Mouse (Mus musculus): ENCODE data around the gene Btbd1. TPM values are rescaled to one million over a fixed set of nuclear protein-coding genes. Genes with fewer than 3 reads are reported as not detected.

Gene Btbd1
- polyA plus RNA-seq, 1 experiment from 2014 or later = 16.6 TPM

DNA sequence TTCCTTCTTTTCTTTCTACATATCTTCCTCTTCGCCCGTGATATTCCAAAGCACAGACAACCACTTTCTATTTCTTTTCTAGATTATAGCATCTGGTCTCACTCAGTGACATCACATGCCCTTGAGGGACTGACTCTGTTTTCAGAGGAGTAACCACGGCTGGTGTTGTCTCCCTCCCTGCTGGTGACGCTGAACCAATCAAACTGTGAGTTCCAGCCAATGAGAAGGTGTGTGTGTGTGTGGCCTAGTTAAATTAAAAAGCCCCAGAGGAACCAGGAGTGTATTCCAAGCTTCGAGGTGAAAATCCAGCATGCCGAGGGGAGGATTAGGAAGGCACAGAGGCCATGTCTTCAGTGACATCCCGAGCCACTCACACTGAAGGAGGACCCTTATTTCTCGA, 17.8 kb upstream of the Btbd1 start:
- H3K27ac ChIP-seq (ENCODE audit: low read depth) = no peak overlapping the region
- H3K9ac ChIP-seq (replicated peaks) = no peak overlapping the region
- no peak overlapping the region for H3K4me3 ChIP-seq (ENCODE audit: low read depth, low read length)
- ATAC-seq (no peak), DNase-seq (no peak)
- H3K4me1 ChIP-seq (ENCODE audit: insufficient read depth) = peaks cover 12% of the 10 kb centered on the region; the same call in 1 of the 2 replicates
- 58% methylated on average over 8 of the region's 8 CpGs for WGBS (ENCODE audit: insufficient replicate concordance)
- H3K9me3 ChIP-seq (ENCODE audit: low read length) = no peaks in the 10 kb centered on the region
- H3K27me3 ChIP-seq (ENCODE audit: insufficient read depth, low read length) = peaks cover 19% of the 10 kb centered on the region
- H3K4me2 ChIP-seq (ENCODE audit: low read depth, low read length) = no peak overlapping the region
- TF ChIP-seq CTCF (IDR thresholded peaks at IDR 0.05; ENCODE audit: low read depth) (no peak), EP300 (IDR thresholded peaks at IDR 0.05; ENCODE audit: low read depth) (no peak)
- H3K36me3 ChIP-seq (replicated peaks; ENCODE audit: insufficient read depth, low read length) = no peaks in the 10 kb centered on the region

DNA sequence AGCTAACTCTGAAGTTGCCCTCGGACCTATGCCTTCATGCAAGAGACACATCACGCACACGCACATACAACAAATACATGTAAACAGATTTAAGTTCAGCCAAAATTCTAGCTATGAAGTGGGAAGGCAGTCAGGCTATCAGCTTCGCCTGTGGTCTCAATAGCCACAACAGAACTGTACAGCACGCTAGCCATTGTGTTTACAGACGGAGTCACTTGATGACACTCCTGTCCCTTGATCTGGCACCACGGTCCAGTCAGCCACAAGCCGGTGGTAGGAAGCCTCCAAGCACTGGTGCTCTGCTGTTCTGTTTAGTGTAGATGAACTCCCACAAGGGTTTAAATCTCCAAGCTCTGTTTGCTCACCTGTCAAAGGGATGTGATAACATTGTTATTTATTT, 16.8 kb upstream of the Btbd1 start:
- 62% methylated on average over 8 of the region's 8 CpGs for WGBS (ENCODE audit: insufficient replicate concordance)
- no peak overlapping the region for H3K4me2 ChIP-seq (ENCODE audit: low read depth, low read length)
- H3K4me1 ChIP-seq (ENCODE audit: insufficient read depth) = peaks cover 8% of the 10 kb centered on the region; the same call in 1 of the 2 replicates
- H3K9ac ChIP-seq (replicated peaks) = no peak overlapping the region
- peaks cover 14% of the 10 kb centered on the region for H3K27me3 ChIP-seq (ENCODE audit: insufficient read depth, low read length)
- no peaks in the 10 kb centered on the region for H3K9me3 ChIP-seq (ENCODE audit: low read length)
- no peak overlapping the region for H3K4me3 ChIP-seq (ENCODE audit: low read depth, low read length)
- no peaks in the 10 kb centered on the region for H3K36me3 ChIP-seq (replicated peaks; ENCODE audit: insufficient read depth, low read length)
- ATAC-seq = no peak
- H3K27ac ChIP-seq (ENCODE audit: low read depth) = no peak overlapping the region
- TF ChIP-seq EP300 (IDR thresholded peaks at IDR 0.05; ENCODE audit: low read depth) = no peak
- TF ChIP-seq CTCF (IDR thresholded peaks at IDR 0.05; ENCODE audit: low read depth) = no peak
- DNase-seq = no peak

DNA sequence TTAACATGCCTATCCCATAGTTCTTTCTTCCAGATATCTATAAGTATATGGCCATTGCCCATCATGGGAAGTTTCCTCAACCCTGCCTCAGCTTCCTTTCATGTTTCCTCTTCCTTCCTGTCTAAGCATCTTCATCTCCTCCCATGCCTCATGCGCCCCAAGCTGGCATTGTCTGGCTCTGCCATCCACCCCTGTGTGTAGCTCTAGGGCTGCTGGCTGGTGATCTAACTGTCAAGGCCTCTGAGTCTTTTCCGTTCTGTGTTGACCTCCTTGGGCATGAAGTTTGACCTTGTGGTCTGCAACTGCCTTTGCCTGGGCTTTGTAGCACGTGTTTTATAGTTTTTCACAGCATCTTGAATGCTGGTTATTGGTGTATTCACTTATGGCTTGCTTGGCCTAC, 16.1 kb upstream of the Btbd1 start:
- no peak overlapping the region for H3K4me2 ChIP-seq (ENCODE audit: low read depth, low read length)
- H3K9me3 ChIP-seq (ENCODE audit: low read length) = no peaks in the 10 kb centered on the region
- no peak for TF ChIP-seq CTCF (IDR thresholded peaks at IDR 0.05; ENCODE audit: low read depth)
- TF ChIP-seq EP300 (IDR thresholded peaks at IDR 0.05; ENCODE audit: low read depth) = no peak
- no peak overlapping the region for H3K27ac ChIP-seq (ENCODE audit: low read depth)
- H3K27me3 ChIP-seq (ENCODE audit: insufficient read depth, low read length) = peaks cover 14% of the 10 kb centered on the region
- peaks cover 8% of the 10 kb centered on the region; the same call in 1 of the 2 replicates for H3K4me1 ChIP-seq (ENCODE audit: insufficient read depth)
- no peak for DNase-seq
- no peak overlapping the region for H3K9ac ChIP-seq (replicated peaks)
- H3K4me3 ChIP-seq (ENCODE audit: low read depth, low read length) = no peak overlapping the region
- H3K36me3 ChIP-seq (replicated peaks; ENCODE audit: insufficient read depth, low read length) = no peaks in the 10 kb centered on the region
- WGBS (ENCODE audit: insufficient replicate concordance) = 63% methylated on average over 3 of the region's 3 CpGs
- no peak for ATAC-seq

DNA sequence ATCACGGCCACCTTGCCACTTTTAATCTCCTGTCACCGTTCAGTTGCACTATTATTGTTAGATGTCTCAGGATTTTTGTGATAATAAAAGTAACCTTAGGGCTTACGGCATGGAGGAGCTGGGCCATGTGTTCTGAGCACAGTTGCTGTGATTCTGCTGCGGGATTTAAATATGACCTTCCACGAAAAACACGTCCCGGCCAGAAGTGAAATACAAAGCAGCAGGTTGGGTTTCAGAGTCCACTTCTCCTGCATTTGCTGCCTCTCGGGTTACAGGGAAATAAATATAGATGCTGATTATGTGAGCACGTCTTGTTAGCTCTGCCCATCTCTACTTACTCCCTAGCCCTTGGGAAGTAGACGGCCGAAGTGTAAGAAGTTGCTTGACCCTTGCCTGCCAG, 15.6 kb upstream of the Btbd1 start:
- TF ChIP-seq EP300 (IDR thresholded peaks at IDR 0.05; ENCODE audit: low read depth) = no peak
- TF ChIP-seq CTCF (IDR thresholded peaks at IDR 0.05; ENCODE audit: low read depth) = no peak
- H3K9me3 ChIP-seq (ENCODE audit: low read length) = no peaks in the 10 kb centered on the region
- H3K9ac ChIP-seq (replicated peaks) = no peak overlapping the region
- ATAC-seq (no peak), DNase-seq (no peak)
- H3K27ac ChIP-seq (ENCODE audit: low read depth) = no peak overlapping the region
- H3K4me1 ChIP-seq (ENCODE audit: insufficient read depth) = peaks cover 4% of the 10 kb centered on the region; the same call in 1 of the 2 replicates
- peaks cover 14% of the 10 kb centered on the region for H3K27me3 ChIP-seq (ENCODE audit: insufficient read depth, low read length)
- no peaks in the 10 kb centered on the region for H3K36me3 ChIP-seq (replicated peaks; ENCODE audit: insufficient read depth, low read length)
- no peak overlapping the region for H3K4me2 ChIP-seq (ENCODE audit: low read depth, low read length)
- no peak overlapping the region for H3K4me3 ChIP-seq (ENCODE audit: low read depth, low read length)
- 74% methylated on average over 11 of the region's 11 CpGs for WGBS (ENCODE audit: insufficient replicate concordance)

DNA sequence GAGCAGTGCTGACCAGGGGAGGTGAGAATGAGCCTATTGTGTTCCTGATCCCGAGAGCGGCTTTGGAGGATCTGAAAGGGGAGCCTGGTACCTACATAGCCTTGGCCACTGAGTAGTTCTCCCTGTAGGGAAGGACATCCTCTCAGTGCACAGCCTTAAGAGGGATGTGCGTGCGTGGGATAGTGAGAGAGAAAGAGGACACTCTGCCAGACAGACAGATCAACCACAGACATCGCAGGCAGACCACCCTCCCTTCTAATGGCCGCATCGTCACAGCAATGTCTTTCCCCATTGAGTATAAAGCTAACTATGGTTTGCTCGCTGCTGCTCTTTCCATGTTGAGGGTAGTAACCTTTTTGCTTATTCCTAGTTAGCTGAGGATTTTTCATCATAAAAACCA, 14.7 kb upstream of the Btbd1 start:
- DNase-seq (no peak), ATAC-seq (no peak)
- Histone ChIP-seq H3K27ac (ENCODE audit: low read depth) (no peak overlapping the region), H3K9ac (replicated peaks) (no peak overlapping the region), H3K9me3 (ENCODE audit: low read length) (no peaks in the 10 kb centered on the region), H3K36me3 (replicated peaks; ENCODE audit: insufficient read depth, low read length) (no peaks in the 10 kb centered on the region), H3K4me2 (ENCODE audit: low read depth, low read length) (no peak overlapping the region), H3K27me3 (ENCODE audit: insufficient read depth, low read length) (peaks cover 14% of the 10 kb centered on the region), H3K4me1 (ENCODE audit: insufficient read depth) (peaks cover 1% of the 10 kb centered on the region; the same call in 1 of the 2 replicates), H3K4me3 (ENCODE audit: low read depth, low read length) (no peak overlapping the region)
- WGBS (ENCODE audit: insufficient replicate concordance) = 83% methylated on average over 8 of the region's 8 CpGs
- TF ChIP-seq EP300 (IDR thresholded peaks at IDR 0.05; ENCODE audit: low read depth) = no peak
- no peak for TF ChIP-seq CTCF (IDR thresholded peaks at IDR 0.05; ENCODE audit: low read depth)

DNA sequence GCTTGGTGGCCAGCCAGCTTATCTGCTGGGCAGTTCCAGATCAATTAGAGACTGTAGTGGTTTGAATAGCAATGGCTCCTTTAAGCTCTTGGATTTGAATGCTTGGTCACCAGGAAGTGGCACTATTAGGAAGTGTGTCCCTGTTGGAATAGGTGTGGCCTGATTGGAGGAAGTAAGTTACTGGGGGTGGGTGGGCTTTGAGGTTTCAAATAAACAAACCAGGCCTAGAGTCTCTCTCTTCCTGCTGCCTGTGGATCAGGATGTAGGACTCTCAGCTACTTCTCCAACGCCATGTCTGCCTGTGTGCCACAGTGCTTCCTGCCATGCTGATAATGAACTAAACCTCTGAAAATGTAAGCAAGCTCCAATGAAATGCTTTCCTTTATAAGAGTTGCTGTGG, 13.8 kb upstream of the Btbd1 start:
- Histone ChIP-seq H3K9me3 (ENCODE audit: low read length) (no peaks in the 10 kb centered on the region), H3K4me2 (ENCODE audit: low read depth, low read length) (no peak overlapping the region), H3K27me3 (ENCODE audit: insufficient read depth, low read length) (peaks cover 14% of the 10 kb centered on the region), H3K9ac (replicated peaks) (no peak overlapping the region), H3K4me1 (ENCODE audit: insufficient read depth) (no peaks in the 10 kb centered on the region), H3K36me3 (replicated peaks; ENCODE audit: insufficient read depth, low read length) (no peaks in the 10 kb centered on the region), H3K27ac (ENCODE audit: low read depth) (no peak overlapping the region), H3K4me3 (ENCODE audit: low read depth, low read length) (no peak overlapping the region)
- DNase-seq (no peak), ATAC-seq (no peak)
- WGBS (ENCODE audit: insufficient replicate concordance) = 26% methylated on average over 1 of the region's 1 CpGs
- TF ChIP-seq EP300 (IDR thresholded peaks at IDR 0.05; ENCODE audit: low read depth) = no peak
- TF ChIP-seq CTCF (IDR thresholded peaks at IDR 0.05; ENCODE audit: low read depth) = no peak

DNA sequence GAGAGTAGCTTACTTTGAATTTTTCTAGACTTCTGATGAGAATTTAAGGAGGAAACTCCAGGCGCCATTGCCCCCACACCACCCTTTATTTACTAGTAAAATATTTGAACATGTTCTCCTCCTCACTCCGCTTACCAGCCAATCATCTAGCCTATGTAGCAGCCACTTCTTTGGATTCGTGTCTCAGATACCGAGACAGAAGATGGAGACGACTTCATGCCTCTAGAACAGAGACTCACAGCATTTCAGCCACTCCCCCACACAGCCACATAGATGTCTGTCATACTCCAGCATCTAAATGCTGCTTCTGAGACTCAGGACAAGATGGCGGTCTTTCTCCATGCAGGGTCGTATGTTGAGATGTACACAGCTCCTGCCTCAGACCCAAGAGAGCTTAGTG, 12.9 kb upstream of the Btbd1 start:
- 83% methylated on average over 7 of the region's 7 CpGs for WGBS (ENCODE audit: insufficient replicate concordance)
- Histone ChIP-seq H3K9me3 (ENCODE audit: low read length) (no peaks in the 10 kb centered on the region), H3K4me3 (ENCODE audit: low read depth, low read length) (no peak overlapping the region), H3K4me2 (ENCODE audit: low read depth, low read length) (no peak overlapping the region), H3K36me3 (replicated peaks; ENCODE audit: insufficient read depth, low read length) (no peaks in the 10 kb centered on the region), H3K9ac (replicated peaks) (no peak overlapping the region), H3K27me3 (ENCODE audit: insufficient read depth, low read length) (peaks cover 10% of the 10 kb centered on the region), H3K27ac (ENCODE audit: low read depth) (no peak overlapping the region), H3K4me1 (ENCODE audit: insufficient read depth) (no peaks in the 10 kb centered on the region)
- ATAC-seq (no peak), DNase-seq (no peak)
- no peak for TF ChIP-seq CTCF (IDR thresholded peaks at IDR 0.05; ENCODE audit: low read depth)
- TF ChIP-seq EP300 (IDR thresholded peaks at IDR 0.05; ENCODE audit: low read depth) = no peak
